Mouse (Mus musculus): ENCODE measurements around the gene Knop1. TPM values are rescaled to one million over a fixed set of nuclear protein-coding genes. Genes with fewer than 3 reads are reported as not detected.
A peak's percentile ranks its signal among the peaks of the same experiment; 100 is the strongest.

Gene Knop1
- polyA plus RNA-seq, 1 experiment: 9.5 TPM

DNA sequence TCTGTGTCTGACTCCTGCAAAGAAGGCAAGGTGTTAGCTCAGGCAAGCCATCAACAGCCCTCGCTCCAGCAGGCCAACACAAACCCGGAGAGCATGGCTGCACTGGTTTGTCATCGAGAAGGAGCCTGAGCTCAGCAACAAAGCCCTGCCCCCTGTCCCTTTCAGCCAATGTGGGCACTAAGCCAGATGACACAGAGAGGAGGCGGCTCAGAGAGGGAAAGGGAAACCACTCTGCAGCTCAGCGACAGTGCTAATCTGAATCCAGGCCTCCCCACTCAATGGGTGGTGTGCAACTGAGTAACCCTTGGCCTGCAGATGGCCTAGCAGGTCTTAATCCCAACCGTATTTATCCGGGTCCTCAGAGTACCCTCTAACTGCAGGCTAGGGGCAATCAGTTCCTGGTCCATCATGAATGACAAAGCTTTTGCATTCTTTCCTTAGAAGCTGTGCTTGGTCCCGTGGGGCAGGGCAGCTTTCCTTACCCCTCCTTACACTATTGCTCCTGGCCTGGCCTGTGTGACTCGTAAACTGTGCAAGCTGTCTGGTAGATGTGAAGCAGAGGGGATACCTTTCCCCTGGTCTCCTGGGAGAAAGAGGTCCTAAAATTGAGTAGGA lies 5.3 kb downstream of the Knop1 start:
- TF ChIP-seq POLR2A (IDR thresholded peaks at IDR 0.05; ENCODE audit: borderline replicate concordance, extremely low read depth, low read depth, low read length): no peak
- TF ChIP-seq CTCF (IDR thresholded peaks at IDR 0.05; ENCODE audit: insufficient read depth, low read length): no peak
- Histone ChIP-seq H3K4me1 (ENCODE audit: control insufficient read depth, insufficient read depth, low read length) (peaks cover 13% of the 10 kb centered on the region), H3K4me3 (replicated peaks; ENCODE audit: extremely low read depth, low read depth, low read length) (no peak overlapping the region)
- DNase-seq: no peak
- 49% methylated on average over 9 of the region's 9 CpGs for WGBS

DNA sequence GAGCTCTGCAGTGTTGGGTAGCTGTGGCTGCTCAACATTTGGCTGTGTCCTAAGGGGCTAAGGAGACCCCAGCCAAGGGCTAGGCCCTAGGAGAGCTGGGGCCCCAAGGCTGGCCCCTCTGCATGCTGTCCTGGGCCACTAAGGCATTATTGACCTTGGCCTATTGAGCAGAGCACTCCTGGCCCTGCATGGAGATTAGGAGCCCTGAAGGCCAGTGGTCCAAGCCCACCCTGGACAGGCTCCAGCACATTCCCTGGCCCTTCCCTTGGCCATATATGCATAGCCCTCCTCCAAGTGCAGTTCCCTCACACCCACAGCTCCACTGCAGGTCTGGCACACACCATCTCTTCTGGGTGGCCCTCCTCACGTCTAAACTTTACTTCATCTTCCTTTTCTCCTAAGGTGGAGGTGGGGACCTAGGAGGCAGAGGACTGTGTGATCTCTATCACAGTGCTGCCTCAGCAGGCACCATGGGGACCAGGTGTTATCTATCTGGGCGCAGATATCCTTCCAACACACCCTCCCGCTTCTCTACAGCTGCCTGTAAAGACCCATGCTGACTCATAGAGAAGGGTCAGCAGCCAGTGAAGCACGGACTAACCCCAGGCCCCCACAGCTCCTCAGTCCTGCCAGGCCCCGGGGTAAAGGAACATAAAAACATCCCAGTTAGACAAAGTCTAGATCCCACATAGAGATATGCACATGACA lies 6.4 kb downstream of the Knop1 start:
- no peak for DNase-seq
- TF ChIP-seq POLR2A (IDR thresholded peaks at IDR 0.05; ENCODE audit: borderline replicate concordance, extremely low read depth, low read depth, low read length): no peak
- no peak for TF ChIP-seq CTCF (IDR thresholded peaks at IDR 0.05; ENCODE audit: insufficient read depth, low read length)
- H3K4me1 ChIP-seq (ENCODE audit: control insufficient read depth, insufficient read depth, low read length): peaks cover 12% of the 10 kb centered on the region
- WGBS: 71% methylated on average over 5 of the region's 5 CpGs
- no peak overlapping the region for H3K4me3 ChIP-seq (replicated peaks; ENCODE audit: extremely low read depth, low read depth, low read length)

DNA sequence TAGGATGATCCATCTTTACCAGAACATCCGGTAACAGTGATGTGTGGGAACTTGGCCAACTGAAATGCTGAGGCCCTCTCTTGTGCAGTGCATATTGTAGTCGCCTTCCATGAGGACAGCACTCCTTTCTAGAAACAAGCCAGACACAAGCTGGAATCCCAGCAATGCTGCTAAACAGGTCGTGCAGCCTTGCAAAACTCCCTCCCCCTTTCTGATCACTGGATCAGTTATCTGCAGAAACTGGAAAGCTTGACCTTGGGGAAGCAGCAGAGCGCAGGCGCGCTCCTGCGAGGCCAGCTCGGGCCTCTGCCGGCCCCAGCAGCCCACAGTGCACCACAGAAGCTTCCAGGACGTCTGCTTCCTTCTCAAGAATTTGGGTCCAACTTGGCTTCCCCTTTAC lies 7.3 kb downstream of the Knop1 start:
- Histone ChIP-seq H3K4me1 (ENCODE audit: control insufficient read depth, insufficient read depth, low read length) (peaks cover 10% of the 10 kb centered on the region; the same call in 1 of the 2 replicates), H3K4me3 (replicated peaks; ENCODE audit: extremely low read depth, low read depth, low read length) (no peak overlapping the region)
- peak; percentile 52 for DNase-seq
- no peak for TF ChIP-seq POLR2A (IDR thresholded peaks at IDR 0.05; ENCODE audit: borderline replicate concordance, extremely low read depth, low read depth, low read length)
- TF ChIP-seq CTCF (IDR thresholded peaks at IDR 0.05; ENCODE audit: insufficient read depth, low read length): no peak
- WGBS: 61% methylated on average over 10 of the region's 10 CpGs

GRCm38 (mm10) chr7:118846329-118846728 lies 9.7 kb downstream of the Knop1 start:
- H3K4me1 ChIP-seq (ENCODE audit: control insufficient read depth, insufficient read depth, low read length): peaks cover 8% of the 10 kb centered on the region; the same call in 1 of the 2 replicates
- TF ChIP-seq CTCF (IDR thresholded peaks at IDR 0.05; ENCODE audit: insufficient read depth, low read length) (no peak), POLR2A (IDR thresholded peaks at IDR 0.05; ENCODE audit: borderline replicate concordance, extremely low read depth, low read depth, low read length) (no peak)
- WGBS: 67% methylated on average over 4 of the region's 4 CpGs
- no peak overlapping the region for H3K4me3 ChIP-seq (replicated peaks; ENCODE audit: extremely low read depth, low read depth, low read length)
- DNase-seq: no peak

DNA sequence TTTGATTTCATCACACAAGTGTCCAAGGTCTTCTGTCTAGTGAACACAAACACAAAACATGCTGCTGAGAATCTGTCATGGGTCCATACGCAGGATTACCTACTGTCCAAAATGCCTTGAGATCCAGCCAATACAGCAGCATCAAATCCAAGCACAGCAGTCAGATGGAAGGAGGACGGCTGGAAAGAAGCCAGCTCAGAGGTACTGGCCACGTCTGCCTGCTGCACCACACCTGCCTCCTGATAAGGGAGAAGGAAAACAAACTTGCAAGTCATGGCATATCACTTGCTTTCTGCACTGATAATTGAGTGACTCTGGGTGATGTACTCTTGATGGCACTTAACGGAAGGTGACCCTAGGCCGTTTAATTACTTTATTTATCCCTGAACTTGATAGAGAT lies 10.9 kb downstream of the Knop1 start:
- no peak for DNase-seq
- 69% methylated on average over 5 of the region's 5 CpGs for WGBS

GRCm38 (mm10) chr7:118842938-118843337 lies 13.1 kb downstream of the Knop1 start:
- Histone ChIP-seq H3K4me1 (ENCODE audit: control insufficient read depth, insufficient read depth, low read length) (peaks cover 3% of the 10 kb centered on the region; the same call in 1 of the 2 replicates), H3K4me3 (replicated peaks; ENCODE audit: extremely low read depth, low read depth, low read length) (no peak overlapping the region)
- 60% methylated on average over 4 of the region's 4 CpGs for WGBS
- DNase-seq: no peak
- TF ChIP-seq POLR2A (IDR thresholded peaks at IDR 0.05; ENCODE audit: borderline replicate concordance, extremely low read depth, low read depth, low read length) (no peak), CTCF (IDR thresholded peaks at IDR 0.05; ENCODE audit: insufficient read depth, low read length) (no peak)

More for the DNA sequence above, 10.9 kb downstream of the Knop1 start:
- H3K4me3 ChIP-seq (replicated peaks; ENCODE audit: extremely low read depth, low read depth, low read length): no peak overlapping the region
- TF ChIP-seq CTCF (IDR thresholded peaks at IDR 0.05; ENCODE audit: insufficient read depth, low read length): no peak
- no peak for TF ChIP-seq POLR2A (IDR thresholded peaks at IDR 0.05; ENCODE audit: borderline replicate concordance, extremely low read depth, low read depth, low read length)
- H3K4me1 ChIP-seq (ENCODE audit: control insufficient read depth, insufficient read depth, low read length): peaks cover 5% of the 10 kb centered on the region; the same call in 1 of the 2 replicates

DNA sequence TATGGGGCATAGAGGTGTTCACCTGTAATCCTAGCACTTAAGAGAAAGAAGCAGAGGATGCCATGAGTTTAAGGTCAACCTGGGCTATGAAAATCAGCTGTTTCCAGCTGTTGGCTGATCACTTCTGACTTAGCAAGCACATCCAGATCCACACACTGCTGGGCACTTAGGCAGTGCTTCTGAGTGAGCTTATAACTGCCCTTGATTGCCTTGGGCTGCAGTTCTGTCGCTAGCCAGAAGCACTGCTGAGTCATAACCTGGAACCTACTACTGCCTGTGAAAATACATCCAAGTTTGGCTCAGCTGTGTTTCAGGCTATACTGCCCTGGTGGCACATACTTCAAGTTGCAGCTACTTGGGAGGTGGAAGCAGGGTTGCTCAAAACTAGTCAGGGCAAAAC lies 14.3 kb downstream of the Knop1 start:
- DNase-seq: no peak
- Histone ChIP-seq H3K4me3 (replicated peaks; ENCODE audit: extremely low read depth, low read depth, low read length) (no peak overlapping the region), H3K4me1 (ENCODE audit: control insufficient read depth, insufficient read depth, low read length) (peaks cover 3% of the 10 kb centered on the region; the same call in 1 of the 2 replicates)
- WGBS: 15% methylated on average over 1 of the region's 1 CpGs
- no peak for TF ChIP-seq POLR2A (IDR thresholded peaks at IDR 0.05; ENCODE audit: borderline replicate concordance, extremely low read depth, low read depth, low read length)
- no peak for TF ChIP-seq CTCF (IDR thresholded peaks at IDR 0.05; ENCODE audit: insufficient read depth, low read length)

DNA sequence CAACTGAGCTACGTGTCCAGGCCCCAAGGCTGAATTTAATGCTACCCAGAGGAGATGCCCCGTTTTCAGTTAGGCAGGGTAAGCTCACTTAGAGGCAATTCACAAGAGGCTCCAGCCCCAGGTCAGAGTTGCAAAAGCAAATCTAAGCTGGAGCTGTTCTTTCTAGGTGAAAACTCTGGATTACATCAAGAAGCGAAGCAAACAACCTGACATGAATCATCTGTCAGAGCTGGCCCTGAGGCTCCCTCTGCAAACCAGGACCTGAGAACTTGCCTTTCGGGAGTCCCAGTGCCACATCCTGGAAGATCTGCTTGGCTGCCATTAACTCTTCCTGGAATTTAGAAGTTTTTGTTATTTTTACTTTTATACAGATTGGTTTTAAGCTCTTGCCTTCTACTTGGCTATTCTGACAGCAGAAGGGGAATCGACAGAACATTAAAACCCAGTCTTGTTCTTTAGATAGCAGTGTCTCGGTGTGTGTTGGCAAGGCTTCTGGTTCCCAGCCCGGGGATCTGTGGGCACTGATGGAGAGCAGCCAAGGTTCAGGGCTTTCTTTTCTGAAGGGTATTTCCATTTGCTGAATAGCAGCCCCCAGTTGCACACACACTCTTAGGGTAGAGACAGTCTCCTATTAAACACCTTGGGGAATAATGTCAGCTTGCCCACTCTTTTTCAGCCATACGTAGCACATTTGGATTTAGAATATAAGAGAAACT lies 14.9 kb downstream of the Knop1 start:
- no peak for DNase-seq
- WGBS: 63% methylated on average over 8 of the region's 8 CpGs

GRCm38 (mm10) chr7:118837901-118838300 lies 18.2 kb downstream of the Knop1 start:
- WGBS: 88% methylated on average over 5 of the region's 5 CpGs

More for the DNA sequence above, 14.9 kb downstream of the Knop1 start:
- no peak for TF ChIP-seq POLR2A (IDR thresholded peaks at IDR 0.05; ENCODE audit: borderline replicate concordance, extremely low read depth, low read depth, low read length)
- TF ChIP-seq CTCF (IDR thresholded peaks at IDR 0.05; ENCODE audit: insufficient read depth, low read length): no peak
- Histone ChIP-seq H3K4me3 (replicated peaks; ENCODE audit: extremely low read depth, low read depth, low read length) (no peak overlapping the region), H3K4me1 (ENCODE audit: control insufficient read depth, insufficient read depth, low read length) (no peaks in the 10 kb centered on the region; the same call in 1 of the 2 replicates)

More at GRCm38 (mm10) chr7:118837901-118838300, 18.2 kb downstream of the Knop1 start:
- Histone ChIP-seq H3K4me3 (replicated peaks; ENCODE audit: extremely low read depth, low read depth, low read length) (no peak overlapping the region), H3K4me1 (ENCODE audit: control insufficient read depth, insufficient read depth, low read length) (no peaks in the 10 kb centered on the region)
- DNase-seq: no peak
- no peak for TF ChIP-seq CTCF (IDR thresholded peaks at IDR 0.05; ENCODE audit: insufficient read depth, low read length)
- TF ChIP-seq POLR2A (IDR thresholded peaks at IDR 0.05; ENCODE audit: borderline replicate concordance, extremely low read depth, low read depth, low read length): no peak
